Mouse (Mus musculus): ENCODE measurements around the gene Fbxl13. TPM values are rescaled to one million over a fixed set of nuclear protein-coding genes. Genes with fewer than 3 reads are reported as not detected.

Gene Fbxl13
- polyA plus RNA-seq (2012; rRNA removed) = 1.3 and 1.8 TPM in 2 replicates

GRCm38 (mm10) chr5:21645439-21646132 lies at the start of gene Fbxl13, which contains the start of gene Armc10:
TSS of gene Fbxl13 (minus strand) at chr5:21645634.
TSS of gene Armc10 (plus strand) at chr5:21645813.
- DNase-seq = peak; percentile 83
- TF ChIP-seq CTCF (IDR thresholded peaks at IDR 0.05; ENCODE audit: insufficient read depth, low read length) = no peak
- peak; percentile 79 for TF ChIP-seq POLR2A (IDR thresholded peaks at IDR 0.05; ENCODE audit: borderline replicate concordance, extremely low read depth, low read depth, low read length)
- WGBS = 2% methylated on average over 40 of the region's 40 CpGs
- H3K4me3 ChIP-seq (replicated peaks; ENCODE audit: extremely low read depth, low read depth, low read length) = peak within 1 kb of the TSS; percentile 88
- peaks cover 4% of the 10 kb centered on the region for H3K4me1 ChIP-seq (ENCODE audit: control insufficient read depth, insufficient read depth, low read length)

GRCm38 (mm10) chr5:21694854-21695490 lies 49.5 kb upstream of the Fbxl13 start:
- no peak overlapping the region for H3K4me3 ChIP-seq (replicated peaks; ENCODE audit: extremely low read depth, low read depth, low read length)
- DNase-seq = no peak
- TF ChIP-seq CTCF (IDR thresholded peaks at IDR 0.05; ENCODE audit: insufficient read depth, low read length) (no peak), POLR2A (IDR thresholded peaks at IDR 0.05; ENCODE audit: borderline replicate concordance, extremely low read depth, low read depth, low read length) (no peak)
- no peaks in the 10 kb centered on the region; the same call in 1 of the 2 replicates for H3K4me1 ChIP-seq (ENCODE audit: control insufficient read depth, insufficient read depth, low read length)
- 68% methylated on average over 3 of the region's 3 CpGs for WGBS

- Histone ChIP-seq H3K4me3 (replicated peaks; ENCODE audit: extremely low read depth, low read depth, low read length) (no peak overlapping the region), H3K4me1 (ENCODE audit: control insufficient read depth, insufficient read depth, low read length) (no peaks in the 10 kb centered on the region; the same call in 1 of the 2 replicates)
- no peak for DNase-seq
- 50% methylated on average over 3 of the region's 3 CpGs for whole genome bisulfite sequencing
- no peak for TF ChIP-seq CTCF (IDR thresholded peaks at IDR 0.05; ENCODE audit: insufficient read depth, low read length)
- no peak for TF ChIP-seq POLR2A (IDR thresholded peaks at IDR 0.05; ENCODE audit: borderline replicate concordance, extremely low read depth, low read depth, low read length)
Observed at GRCm38 (mm10) chr5:21693372-21693870, 48.0 kb upstream of the Fbxl13 start.

GRCm38 (mm10) chr5:21692230-21692629 lies 46.8 kb upstream of the Fbxl13 start:
- TF ChIP-seq POLR2A (IDR thresholded peaks at IDR 0.05; ENCODE audit: borderline replicate concordance, extremely low read depth, low read depth, low read length) = no peak
- no peak for TF ChIP-seq CTCF (IDR thresholded peaks at IDR 0.05; ENCODE audit: insufficient read depth, low read length)
- 92% methylated on average over 5 of the region's 5 CpGs for WGBS
- H3K4me3 ChIP-seq (replicated peaks; ENCODE audit: extremely low read depth, low read depth, low read length) = no peak overlapping the region
- no peak for DNase-seq
- H3K4me1 ChIP-seq (ENCODE audit: control insufficient read depth, insufficient read depth, low read length) = no peaks in the 10 kb centered on the region; the same call in 1 of the 2 replicates

GRCm38 (mm10) chr5:21687042-21687441 lies 41.6 kb upstream of the Fbxl13 start:
- WGBS = 55% methylated on average over 4 of the region's 4 CpGs
- Histone ChIP-seq H3K4me3 (replicated peaks; ENCODE audit: extremely low read depth, low read depth, low read length) (no peak overlapping the region), H3K4me1 (ENCODE audit: control insufficient read depth, insufficient read depth, low read length) (no peaks in the 10 kb centered on the region)
- TF ChIP-seq POLR2A (IDR thresholded peaks at IDR 0.05; ENCODE audit: borderline replicate concordance, extremely low read depth, low read depth, low read length) = no peak
- TF ChIP-seq CTCF (IDR thresholded peaks at IDR 0.05; ENCODE audit: insufficient read depth, low read length) = no peak
- DNase-seq = no peak

- TF ChIP-seq CTCF (IDR thresholded peaks at IDR 0.05; ENCODE audit: insufficient read depth, low read length) = no peak
- TF ChIP-seq POLR2A (IDR thresholded peaks at IDR 0.05; ENCODE audit: borderline replicate concordance, extremely low read depth, low read depth, low read length) = no peak
- WGBS = 71% methylated on average over 10 of the region's 10 CpGs
Observed at GRCm38 (mm10) chr5:21685001-21685400, 39.6 kb upstream of the Fbxl13 start.

GRCm38 (mm10) chr5:21683811-21684210 lies 38.4 kb upstream of the Fbxl13 start:
- TF ChIP-seq POLR2A (IDR thresholded peaks at IDR 0.05; ENCODE audit: borderline replicate concordance, extremely low read depth, low read depth, low read length) (no peak), CTCF (IDR thresholded peaks at IDR 0.05; ENCODE audit: insufficient read depth, low read length) (no peak)
- DNase-seq = no peak

More at GRCm38 (mm10) chr5:21685001-21685400, 39.6 kb upstream of the Fbxl13 start:
- H3K4me1 ChIP-seq (ENCODE audit: control insufficient read depth, insufficient read depth, low read length) = no peaks in the 10 kb centered on the region
- no peak overlapping the region for H3K4me3 ChIP-seq (replicated peaks; ENCODE audit: extremely low read depth, low read depth, low read length)
- DNase-seq = no peak

GRCm38 (mm10) chr5:21680940-21681339 lies 35.5 kb upstream of the Fbxl13 start:
- no peak overlapping the region for H3K4me3 ChIP-seq (replicated peaks; ENCODE audit: extremely low read depth, low read depth, low read length)
- no peaks in the 10 kb centered on the region for H3K4me1 ChIP-seq (ENCODE audit: control insufficient read depth, insufficient read depth, low read length)
- DNase-seq = no peak
- 64% methylated on average over 5 of the region's 5 CpGs for WGBS
- TF ChIP-seq POLR2A (IDR thresholded peaks at IDR 0.05; ENCODE audit: borderline replicate concordance, extremely low read depth, low read depth, low read length) (no peak), CTCF (IDR thresholded peaks at IDR 0.05; ENCODE audit: insufficient read depth, low read length) (no peak)

More at GRCm38 (mm10) chr5:21683811-21684210, 38.4 kb upstream of the Fbxl13 start:
- Histone ChIP-seq H3K4me1 (ENCODE audit: control insufficient read depth, insufficient read depth, low read length) (no peaks in the 10 kb centered on the region), H3K4me3 (replicated peaks; ENCODE audit: extremely low read depth, low read depth, low read length) (no peak overlapping the region)
- WGBS = 95% methylated on average over 9 of the region's 9 CpGs

GRCm38 (mm10) chr5:21680029-21680428 lies 34.6 kb upstream of the Fbxl13 start:
- Histone ChIP-seq H3K4me3 (replicated peaks; ENCODE audit: extremely low read depth, low read depth, low read length) (no peak overlapping the region), H3K4me1 (ENCODE audit: control insufficient read depth, insufficient read depth, low read length) (no peaks in the 10 kb centered on the region)
- DNase-seq = no peak
- TF ChIP-seq POLR2A (IDR thresholded peaks at IDR 0.05; ENCODE audit: borderline replicate concordance, extremely low read depth, low read depth, low read length) (no peak), CTCF (IDR thresholded peaks at IDR 0.05; ENCODE audit: insufficient read depth, low read length) (no peak)
- WGBS = 51% methylated on average over 4 of the region's 4 CpGs
